Comparison of ENCODE assay signal across 24 mouse cellular contexts in genomic region chr9:104623564-104623963, GRCm38 (mm10).
DNase-seq lines count a peak whose midpoint lies in the region; ATAC-seq lines count a peak whose summit lies in the region.
"Had no signal": no experiment of that assay in that cellular context is flagged by ENCODE, and none has a peak within 500 bp of the region (broad histone marks: within the 10 kb centered on the region; RNA-seq: fewer than 3 reads in every experiment).

No protein-coding gene starts in this region.

- no peaks in the 10 kb centered on the region for H3K36me3 ChIP-seq in forebrain, embryonic 14.5 days (ENCODE audit: control insufficient read depth, insufficient read depth, low read length)
- no peaks in the 10 kb centered on the region for H3K36me3 ChIP-seq in forebrain, embryonic 15.5 days
- H3K36me3 ChIP-seq: embryonic facial prominence, embryonic 13.5 days; G1E; heart, embryonic 10.5 days; hindbrain, embryonic 12.5 days had no signal

- H3K27me3 ChIP-seq in forebrain, embryonic 14.5 days (replicated peaks; ENCODE audit: control insufficient read depth, insufficient read depth, low read length) = no peaks in the 10 kb centered on the region
- no peaks in the 10 kb centered on the region for H3K27me3 ChIP-seq in forebrain, embryonic 15.5 days
- H3K27me3 ChIP-seq: embryonic facial prominence, embryonic 13.5 days; forebrain, embryonic 13.5 days; hindbrain, embryonic 12.5 days had no signal

- no peaks in the 10 kb centered on the region for H3K4me1 ChIP-seq in forebrain, embryonic 14.5 days (ENCODE audit: control insufficient read depth, insufficient read depth, low read length)
- H3K4me1 ChIP-seq in forebrain, embryonic 15.5 days = no peaks in the 10 kb centered on the region
- H3K4me1 ChIP-seq: embryonic facial prominence, embryonic 13.5 days; forebrain, embryonic 13.5 days; heart, embryonic 10.5 days; hindbrain, embryonic 12.5 days had no signal

- H3K4me2 ChIP-seq in forebrain, embryonic 14.5 days (ENCODE audit: low read length) = no peak overlapping the region
- no peak overlapping the region for H3K4me2 ChIP-seq in forebrain, embryonic 15.5 days (replicated peaks)
- H3K4me2 ChIP-seq: embryonic facial prominence, embryonic 13.5 days; forebrain, embryonic 13.5 days; hindbrain, embryonic 12.5 days had no signal

- WGBS in forebrain, embryonic 14.5 days = 57% methylated on average over 4 of the region's 4 CpGs
- WGBS in forebrain, embryonic 15.5 days = 54% methylated on average over 4 of the region's 4 CpGs

- no peak overlapping the region for H3K9ac ChIP-seq in forebrain, embryonic 14.5 days (ENCODE audit: low read length)
- H3K9ac ChIP-seq in forebrain, embryonic 15.5 days (replicated peaks) = no peak overlapping the region
- H3K9ac ChIP-seq: embryonic facial prominence, embryonic 13.5 days; forebrain, embryonic 13.5 days; hindbrain, embryonic 12.5 days had no signal

- DNase-seq in forebrain, embryonic 14.5 days (ENCODE audit: low spot score) = peak; percentile 10
- DNase-seq in Muller cell, postnatal 12 days (ENCODE audit: inconsistent ontology term) = peak; percentile 51
- DNase-seq in kidney, adult 9 months = peak; percentile 37
- DNase-seq in kidney, postnatal 36 days = peak; percentile 54 to 58
- DNase-seq in urinary bladder, postnatal 14 days (ENCODE audit: low spot score) = no peak
- no peak for DNase-seq in lung, postnatal 10 days
- DNase-seq: adrenal gland, postnatal 14 days; B cell, adult 2 months; cerebellum, adult 18-20 months; cerebellum, adult 9-11 months; cerebellum, postnatal 36 days; gastrocnemius, postnatal 10 days; heart, adult 18-20 months; heart, postnatal 10 days; heart, postnatal 4 days had no signal

- no peaks in the 10 kb centered on the region for H3K9me3 ChIP-seq in forebrain, embryonic 14.5 days (replicated peaks; ENCODE audit: control insufficient read depth, low read length)
- H3K9me3 ChIP-seq in forebrain, embryonic 15.5 days = no peaks in the 10 kb centered on the region
- H3K9me3 ChIP-seq: embryonic facial prominence, embryonic 13.5 days; forebrain, embryonic 13.5 days; heart, embryonic 10.5 days; hindbrain, embryonic 12.5 days had no signal

- H3K27ac ChIP-seq in forebrain, embryonic 14.5 days (ENCODE audit: low read depth, low read length) = no peak overlapping the region
- H3K27ac ChIP-seq in forebrain, embryonic 15.5 days (replicated peaks) = no peak overlapping the region
- H3K27ac ChIP-seq: embryonic facial prominence, embryonic 13.5 days; forebrain, embryonic 13.5 days; heart, embryonic 10.5 days; hindbrain, embryonic 12.5 days had no signal

- H3K4me3 ChIP-seq in forebrain, embryonic 14.5 days (ENCODE audit: low read depth, low read length) = no peak overlapping the region
- H3K4me3 ChIP-seq in forebrain, embryonic 15.5 days = no peak overlapping the region
- H3K4me3 ChIP-seq: embryonic facial prominence, embryonic 13.5 days; forebrain, embryonic 13.5 days; heart, embryonic 10.5 days; hindbrain, embryonic 12.5 days had no signal

- no peak for ATAC-seq in forebrain, embryonic 14.5 days
- ATAC-seq in forebrain, embryonic 15.5 days (replicated peaks) = no peak
- ATAC-seq: activated CD4-positive, CD25-positive, alpha-beta regulatory T cell, adult 4 months; CD4-positive, CD25-positive, alpha-beta regulatory T cell, adult 4 months; forebrain, embryonic 13.5 days; hindbrain, embryonic 16.5 days had no signal

Comparison
In these comparisons a context has a peak if more than half of its experiments do, and no peak if none do; other contexts are left out.
1. DNase-seq: peak in forebrain, embryonic 14.5 days (single experiment), Muller cell, postnatal 12 days (single experiment), kidney, adult 9 months (single experiment) and kidney, postnatal 36 days (2 of 2); none in urinary bladder, postnatal 14 days (single experiment) and lung, postnatal 10 days (single experiment).